Mouse (Mus musculus) thymus, postnatal 25 days (tissue): Measurements from ENCODE around the gene Phf11b.
"Not testable (repeated sequence)": the region's sequence is repeated elsewhere in the genome, so short reads cannot be mapped to it uniquely, and the experiment has no call there.

ENCODE experiments used
- DNase-seq: peaks from one replicate; pipeline ENCODE4 v3.0.0; 2022

Phf11b gene

GRCm38 (mm10) chr14:59341189-59341588, at the start of gene Phf11b:
Gene Phf11b (minus strand): TSS chr14:59341351.
- DNase-seq: peak; percentile 11

GRCm38 (mm10) chr14:59390181-59390580, 49.0 kb upstream of the Phf11b start:
- not testable (repeated sequence) for DNase-seq

GRCm38 (mm10) chr14:59389532-59389931, 48.4 kb upstream of the Phf11b start:
- DNase-seq: no peak

GRCm38 (mm10) chr14:59370348-59371068, 29.4 kb upstream of the Phf11b start:
- no peak for DNase-seq

GRCm38 (mm10) chr14:59366386-59367105, 25.4 kb upstream of the Phf11b start:
- no peak for DNase-seq

GRCm38 (mm10) chr14:59365244-59365644, 24.1 kb upstream of the Phf11b start, which contains the start of gene Phf11d:
Gene Phf11d (minus strand): TSS chr14:59365470.
- DNase-seq: no peak

GRCm38 (mm10) chr14:59339541-59339940, 1.6 kb downstream of the Phf11b start:
- no peak for DNase-seq

GRCm38 (mm10) chr14:59336056-59336455, 5.1 kb downstream of the Phf11b start:
- not testable (repeated sequence) for DNase-seq

- peak; percentile 18 for DNase-seq
Observed at GRCm38 (mm10) chr14:59330499-59330898, 10.7 kb downstream of the Phf11b start.

- DNase-seq: not testable (repeated sequence)
Observed at GRCm38 (mm10) chr14:59319970-59320369, 21.2 kb downstream of the Phf11b start.

- DNase-seq: not testable (repeated sequence)
Observed at GRCm38 (mm10) chr14:59319036-59319435, 22.1 kb downstream of the Phf11b start.

GRCm38 (mm10) chr14:59297391-59297790, 43.8 kb downstream of the Phf11b start, which contains the start of gene Phf11a:
Gene Phf11a (minus strand): TSS chr14:59297522.
- not testable (repeated sequence) for DNase-seq

GRCm38 (mm10) chr14:59291769-59292168, 49.4 kb downstream of the Phf11b start:
- DNase-seq: not testable (repeated sequence)

- not testable (repeated sequence) for DNase-seq
Observed at GRCm38 (mm10) chr14:59274961-59275360, 66.2 kb downstream of the Phf11b start.
